Mouse (Mus musculus) hindbrain, postnatal 0 days (tissue): ENCODE results near the gene Olfr1373. TPM values are rescaled to one million over a fixed set of nuclear protein-coding genes. Genes with fewer than 3 reads are reported as not detected.
A peak's percentile ranks its signal among the peaks of the same experiment; 100 is the strongest.
"Not testable (repeated sequence)": the region's sequence is repeated elsewhere in the genome, so short reads cannot be mapped to it uniquely, and the experiment has no call there.

Experiments used
- ATAC-seq: fragments of 200-750 bp; cut with Nextera tagmentation; 2 replicates; pipeline ENCODE4 v1.8.0; 2017; ENCODE audit warnings: mild to moderate bottlenecking, moderate TSS enrichment, moderate library complexity
- DNase-seq: peaks from one replicate; pipeline ENCODE4 v3.0.0-alpha.2; 2015; ENCODE audit warnings: low spot score
- H3K27ac ChIP-seq: fragments of 300-500 bp; sonication (generic); 2 replicates; pipeline ENCODE4 v1.5.1; 2014; ENCODE audit warnings: mild to moderate bottlenecking
- H3K27me3 ChIP-seq: fragments of 300-500 bp; sonication (generic); 2 replicates; pipeline ENCODE4 v1.6.1; 2014; ENCODE audit warnings: low read length, mixed read lengths; ENCODE audit not compliant: insufficient read depth
- H3K36me3 ChIP-seq: fragments of 300-500 bp; sonication (generic); 2 replicates; pipeline ENCODE4 v1.6.1; 2014; ENCODE audit warnings: low read length, mixed read lengths; ENCODE audit not compliant: insufficient read depth
- H3K4me1 ChIP-seq: fragments of 300-500 bp; sonication (generic); 2 replicates; pipeline ENCODE4 v1.6.1; 2014; ENCODE audit warnings: antibody characterized with exemption, low read length, mixed read lengths; ENCODE audit not compliant: insufficient read depth
- H3K4me2 ChIP-seq: fragments of 300-500 bp; sonication (generic); 2 replicates; pipeline ENCODE4 v1.6.1; 2014; ENCODE audit warnings: low read depth, mild to moderate bottlenecking, low read length, moderate library complexity, mixed read lengths
- H3K4me3 ChIP-seq: fragments of 300-500 bp; sonication (generic); 2 replicates; pipeline ENCODE4 v1.5.1; 2014; ENCODE audit warnings: low read length
- H3K9ac ChIP-seq: fragments of 300-500 bp; sonication (generic); replicated peaks from 2 replicates; pipeline ENCODE4 v1.6.1; 2014; ENCODE audit warnings: mild to moderate bottlenecking, low read length, moderate library complexity, mixed read lengths
- H3K9me3 ChIP-seq: fragments of 300-500 bp; sonication (generic); 2 replicates; pipeline ENCODE4 v1.6.1; 2016; ENCODE audit warnings: low read length, mixed read lengths
- CTCF ChIP-seq: IDR thresholded peaks from 2 replicates; pipeline ENCODE4 v1.5.1; 2016; ENCODE audit warnings: antibody characterized with exemption, control low read depth, low read depth
- WGBS: fragments of 180-500 bp; shearing (Covaris S2); extraction: QIAGEN DNeasy Blood & Tissue Kit; methylation state at CpG from one replicate; pipeline ENCODE4 v1.1.7; 2014; 5-methylcytosine and 5-hydroxymethylcytosine counted together
- polyA plus RNA-seq: library from polyadenylated mRNA; unstranded; fragments of >200 nt; fragmentation: Nextera tagmentation; extraction: Ambion mirVana; gene quantifications from 2 replicates; pipeline ENCODE4 v1.2.1, GENCODE M21; 2015
- total RNA-seq: library from RNA; depleted of rRNA; stranded (reverse); fragments of >200 nt; gene quantifications from 2 replicates; pipeline ENCODE4 v1.2.3, GENCODE M21; 2014

The Olfr1373 gene
- total and polyA plus RNA-seq, 2 experiments from 2014 or later, result not detected

DNA sequence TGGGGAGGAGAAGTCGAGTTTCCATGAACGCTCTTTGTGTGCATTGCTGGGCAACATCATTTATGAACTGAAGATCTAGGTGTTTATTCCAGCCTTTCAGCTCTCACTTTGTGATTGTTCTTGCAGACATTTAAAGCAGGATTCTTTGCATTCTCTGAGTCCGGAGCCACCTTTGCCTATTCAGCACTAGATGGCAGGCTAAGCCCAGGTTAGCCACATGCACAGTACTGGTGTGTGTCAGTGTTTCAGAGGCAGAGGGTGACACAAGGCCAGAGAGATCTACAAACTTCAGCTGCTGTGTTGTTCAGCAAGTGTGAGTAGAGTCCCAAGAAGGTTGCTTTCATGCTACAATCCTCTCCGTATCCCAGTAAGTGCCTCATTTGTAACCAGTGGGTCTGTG, 1.7 kb downstream of the Olfr1373 start:
- not testable (repeated sequence) for H3K9ac ChIP-seq, H3K9me3 ChIP-seq, H3K36me3 ChIP-seq, H3K27ac ChIP-seq, H3K4me3 ChIP-seq, H3K4me1 ChIP-seq, H3K27me3 ChIP-seq, H3K4me2 ChIP-seq
- peak; percentile 88 for ATAC-seq
- WGBS, result 37% methylated on average over 4 of the region's 4 CpGs
- peak; percentile 75 for DNase-seq
- TF ChIP-seq CTCF, result peak; percentile 82

DNA sequence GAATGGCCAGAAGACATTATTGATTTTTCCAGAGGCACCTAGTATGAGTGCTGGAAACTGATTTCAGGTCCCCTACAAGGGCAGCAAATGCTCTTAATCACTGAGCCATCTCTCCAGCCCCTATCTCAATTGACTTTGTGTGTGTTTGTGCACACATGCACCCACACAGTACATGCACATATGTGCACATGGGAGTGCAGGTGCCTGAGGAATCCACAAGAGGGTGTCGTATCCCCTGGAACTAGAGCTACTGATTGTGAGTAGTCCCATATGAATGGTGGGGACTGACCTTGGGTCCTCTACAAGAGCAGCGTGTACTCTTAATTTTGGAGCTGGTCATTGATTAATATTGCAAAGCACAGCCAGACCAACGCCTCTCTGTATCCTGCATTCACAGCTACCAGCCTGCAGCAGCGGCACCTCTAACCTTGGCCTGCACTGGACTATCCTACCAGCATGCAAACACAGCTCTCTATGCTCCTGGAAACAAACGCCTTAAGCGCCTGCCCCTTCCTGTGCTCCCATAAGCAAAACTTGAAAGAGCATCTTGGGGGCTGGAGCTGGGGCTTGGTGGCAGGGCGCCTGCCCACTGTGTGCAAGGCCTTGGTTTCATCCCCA, 14.8 kb downstream of the Olfr1373 start:
- Histone ChIP-seq H3K27ac (peak overlapping the region; percentile 20; the same call in 1 of the 2 replicates), H3K36me3 (no peaks in the 10 kb centered on the region), H3K4me3 (no peak overlapping the region), H3K9me3 (peaks cover under 1% of the 10 kb centered on the region; the same call in 1 of the 2 replicates), H3K27me3 (no peaks in the 10 kb centered on the region), H3K9ac (no peak overlapping the region), H3K4me1 (no peaks in the 10 kb centered on the region), H3K4me2 (no peak overlapping the region)
- ATAC-seq (no peak; the same call in 1 of the 2 replicates), DNase-seq (no peak)
- WGBS, result 78% methylated on average over 7 of the region's 7 CpGs
- TF ChIP-seq CTCF, result peak; percentile 40

DNA sequence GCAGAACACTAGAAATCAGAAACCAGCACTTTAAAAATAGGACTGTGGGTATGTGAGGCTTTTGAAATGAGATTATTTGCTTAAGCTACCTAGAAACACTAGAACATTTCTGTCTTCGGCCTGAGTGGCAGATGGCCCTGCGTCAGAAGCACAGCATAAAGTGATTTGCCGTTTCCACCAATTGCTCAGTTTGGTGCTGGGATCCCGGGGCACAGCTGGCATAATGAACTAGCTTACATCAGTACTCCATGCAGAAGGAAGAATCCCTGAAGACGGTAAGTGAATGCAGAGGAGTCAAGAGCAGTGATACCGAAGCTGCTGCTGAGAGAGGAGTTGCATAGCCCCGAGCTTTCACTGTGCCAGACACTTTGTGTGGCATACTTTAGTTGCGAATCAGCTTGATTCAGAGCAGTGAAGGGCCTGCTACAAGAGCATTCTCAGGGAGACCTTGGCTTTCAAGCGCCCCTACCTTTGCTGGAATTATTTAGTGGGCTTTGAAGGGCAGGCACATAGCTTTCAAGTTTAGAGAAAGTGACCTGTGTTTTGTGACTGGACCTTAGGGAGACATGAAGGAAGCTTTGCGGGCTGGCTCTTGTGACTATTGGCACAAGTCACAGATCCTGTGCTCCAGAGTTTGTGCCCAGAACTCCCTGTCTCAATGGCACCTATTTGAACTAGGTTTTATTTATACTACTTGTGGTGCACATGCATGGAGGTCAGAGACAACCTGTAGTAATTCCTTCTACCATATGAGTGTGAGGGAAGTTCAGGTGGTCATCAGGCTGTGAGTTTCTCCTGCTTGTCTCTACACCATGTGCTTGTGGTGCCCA, 15.5 kb downstream of the Olfr1373 start:
- DNase-seq, result peak; percentile 38
- ATAC-seq, result peak; percentile 19; the same call in 1 of the 2 replicates
- H3K4me2 ChIP-seq, result no peak overlapping the region
- H3K9me3 ChIP-seq, result no peaks in the 10 kb centered on the region
- H3K4me1 ChIP-seq, result no peaks in the 10 kb centered on the region
- H3K27ac ChIP-seq, result peak overlapping the region; percentile 32; the same call in 1 of the 2 replicates
- no peaks in the 10 kb centered on the region for H3K27me3 ChIP-seq
- WGBS, result 64% methylated on average over 10 of the region's 10 CpGs
- H3K9ac ChIP-seq, result no peak overlapping the region
- H3K4me3 ChIP-seq, result no peak overlapping the region
- no peaks in the 10 kb centered on the region for H3K36me3 ChIP-seq
- no peak for TF ChIP-seq CTCF

DNA sequence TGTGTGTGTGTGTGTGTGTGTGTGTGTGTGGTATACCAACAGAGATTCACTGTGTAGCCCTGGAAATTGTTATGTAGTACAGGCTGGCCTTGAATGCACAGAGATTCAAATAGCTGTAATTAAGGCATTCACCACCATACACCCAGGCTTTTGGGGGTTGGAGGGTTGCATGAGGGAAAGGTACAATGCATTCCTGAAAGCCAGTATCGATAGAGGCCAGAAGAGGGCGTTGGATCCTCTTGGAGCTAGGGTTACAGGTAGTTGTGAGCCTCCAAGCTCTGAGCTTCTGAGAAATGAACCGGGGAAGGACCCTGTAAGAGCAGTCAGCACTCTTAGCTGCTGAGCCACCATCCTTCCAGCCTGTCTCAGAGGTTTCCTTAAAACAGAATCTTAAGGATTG, 16.2 kb downstream of the Olfr1373 start:
- Histone ChIP-seq H3K4me3 (no peak overlapping the region), H3K9me3 (no peaks in the 10 kb centered on the region), H3K4me2 (no peak overlapping the region), H3K9ac (no peak overlapping the region), H3K27ac (peak overlapping the region; percentile 32; the same call in 1 of the 2 replicates), H3K27me3 (no peaks in the 10 kb centered on the region), H3K36me3 (peaks cover 5% of the 10 kb centered on the region; the same call in 1 of the 2 replicates), H3K4me1 (no peaks in the 10 kb centered on the region)
- DNase-seq (peak; percentile 18), ATAC-seq (peak; percentile 46; the same call in 1 of the 2 replicates)
- peak; percentile 40 for TF ChIP-seq CTCF
- WGBS, result 35% methylated on average over 3 of the region's 3 CpGs

DNA sequence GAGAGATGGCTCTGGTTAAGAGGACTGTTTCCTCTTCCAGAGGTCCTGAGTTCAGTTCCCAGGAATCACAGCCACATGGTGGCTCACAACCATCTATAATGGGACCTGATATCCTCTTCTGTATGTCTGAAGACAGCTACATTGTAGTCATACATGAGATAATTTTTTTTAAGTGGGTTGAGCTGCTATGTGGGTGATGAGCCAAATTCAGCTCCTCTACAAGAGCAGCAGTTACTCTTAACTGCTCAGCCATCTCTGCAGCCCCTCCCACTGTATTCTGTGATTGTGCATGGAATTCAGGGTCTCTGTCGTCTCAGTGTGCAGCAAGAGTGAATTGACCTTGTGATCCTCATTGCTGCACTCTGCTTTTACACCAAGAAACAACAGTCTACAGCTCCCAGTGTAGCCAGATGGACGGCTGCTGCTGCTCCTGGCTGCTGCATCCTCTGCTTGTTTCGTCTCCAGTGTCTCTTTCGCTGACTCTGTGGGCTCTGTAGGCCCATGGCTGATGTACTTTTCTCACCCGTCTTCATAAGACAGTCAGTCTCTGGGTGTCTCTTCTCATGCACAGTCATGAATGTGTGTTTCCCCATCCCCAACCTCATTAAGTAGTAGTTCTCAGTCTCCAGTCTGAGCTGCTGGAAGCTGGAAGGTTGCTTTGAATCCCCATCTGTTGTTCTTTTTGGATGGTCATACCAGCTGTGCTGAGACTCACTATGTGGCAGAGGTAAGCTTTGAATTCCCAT, 16.8 kb downstream of the Olfr1373 start:
- no peak overlapping the region for H3K4me2 ChIP-seq
- peaks cover 5% of the 10 kb centered on the region; the same call in 1 of the 2 replicates for H3K36me3 ChIP-seq
- no peaks in the 10 kb centered on the region for H3K9me3 ChIP-seq
- no peak overlapping the region for H3K4me3 ChIP-seq
- 56% methylated on average over 5 of the region's 5 CpGs for WGBS
- no peak overlapping the region for H3K9ac ChIP-seq
- no peak for TF ChIP-seq CTCF
- H3K4me1 ChIP-seq, result no peaks in the 10 kb centered on the region
- H3K27me3 ChIP-seq, result no peaks in the 10 kb centered on the region
- H3K27ac ChIP-seq, result peak overlapping the region; percentile 32
- DNase-seq, result peak; percentile 9
- 0 out of 2 replicates have a peak, but pooled peaks have one; percentile 31 for ATAC-seq

DNA sequence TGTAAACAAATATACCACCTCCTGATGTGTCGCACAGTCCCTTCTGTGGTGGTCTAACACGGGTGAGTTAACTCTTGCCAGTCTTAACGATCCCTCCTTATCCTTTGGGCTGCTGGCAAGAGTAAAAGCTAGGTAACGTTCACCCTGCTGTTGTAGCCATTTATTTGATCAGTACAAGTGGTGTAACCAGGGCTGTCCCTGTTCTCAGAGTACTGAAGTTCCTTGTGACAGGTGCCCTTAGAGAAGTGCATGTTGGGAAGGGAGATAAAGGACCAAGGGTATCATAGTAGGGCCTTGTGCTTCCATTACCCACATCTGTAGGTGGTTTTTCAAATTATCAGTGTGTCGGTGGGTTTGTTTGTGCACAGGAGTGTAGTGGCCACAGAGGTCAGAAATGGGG, 17.6 kb downstream of the Olfr1373 start:
- DNase-seq (no peak), ATAC-seq (peak; percentile 9; the same call in 1 of the 2 replicates)
- no peaks in the 10 kb centered on the region for H3K9me3 ChIP-seq
- no peak for TF ChIP-seq CTCF
- H3K36me3 ChIP-seq, result peaks cover 8% of the 10 kb centered on the region; the same call in 1 of the 2 replicates
- WGBS, result 72% methylated on average over 5 of the region's 5 CpGs
- no peaks in the 10 kb centered on the region for H3K4me1 ChIP-seq
- no peak overlapping the region for H3K27ac ChIP-seq
- no peak overlapping the region for H3K4me3 ChIP-seq
- H3K4me2 ChIP-seq, result no peak overlapping the region
- no peaks in the 10 kb centered on the region for H3K27me3 ChIP-seq
- no peak overlapping the region for H3K9ac ChIP-seq
